Mouse (Mus musculus): Measurements from ENCODE around the gene Zfp423. TPM values are rescaled to one million over a fixed set of nuclear protein-coding genes. Genes with fewer than 3 reads are reported as not detected.

The Zfp423 gene
- polyA plus RNA-seq, 1 experiment from 2014 or later = 41.7 TPM

DNA sequence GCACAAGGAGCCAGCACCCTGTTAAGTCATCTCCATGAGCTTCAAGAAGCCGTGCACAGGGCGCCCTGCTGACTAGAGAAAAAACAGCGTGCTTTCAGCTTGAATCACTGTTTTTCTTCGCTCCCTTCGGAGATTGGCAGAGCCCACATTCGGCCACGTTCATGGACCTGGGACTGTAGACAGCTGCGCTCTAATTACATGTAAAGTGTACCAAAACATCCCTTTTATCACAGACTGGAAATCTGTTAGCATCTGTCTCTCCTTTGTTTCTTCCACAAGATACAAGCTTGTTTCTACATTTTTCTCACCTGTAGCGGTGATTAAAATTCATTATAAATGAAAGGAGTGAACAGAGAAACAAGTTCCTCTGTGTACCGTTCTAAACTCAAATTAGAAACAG is 164.8 kb downstream of the Zfp423 start:
- Histone ChIP-seq H3K36me3 (no peaks in the 10 kb centered on the region), H3K27ac (peak overlapping the region; percentile 65), H3K4me2 (replicated peaks) (no peak overlapping the region), H3K4me3 (replicated peaks) (no peak overlapping the region), H3K4me1 (replicated peaks) (peaks cover 22% of the 10 kb centered on the region), H3K27me3 (no peaks in the 10 kb centered on the region), H3K9me3 (no peaks in the 10 kb centered on the region), H3K9ac (replicated peaks) (no peak overlapping the region)
- WGBS = 73% methylated on average over 10 of the region's 10 CpGs
- no peak for ATAC-seq

DNA sequence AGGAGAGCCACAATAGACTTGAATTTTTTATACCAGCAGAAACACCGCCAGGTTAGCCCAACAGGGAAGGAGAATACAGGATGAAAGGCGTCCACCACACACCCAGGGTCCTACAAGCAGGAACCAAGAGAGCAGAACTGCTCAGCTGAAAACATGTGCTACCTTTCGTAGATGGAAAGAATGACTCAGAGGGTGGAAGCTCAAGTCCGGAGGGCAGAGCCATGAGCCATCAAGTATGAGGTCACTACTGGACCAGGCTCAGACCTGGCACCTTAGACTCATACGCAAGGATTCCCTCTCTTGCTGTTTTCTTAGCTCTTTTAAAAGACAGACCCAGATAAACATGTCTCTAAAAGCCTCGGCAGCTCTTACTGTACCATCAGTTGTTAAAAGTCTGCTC is 168.3 kb downstream of the Zfp423 start:
- H3K9me3 ChIP-seq = no peaks in the 10 kb centered on the region
- H3K4me2 ChIP-seq (replicated peaks) = no peak overlapping the region
- H3K27me3 ChIP-seq = no peaks in the 10 kb centered on the region
- no peak for ATAC-seq
- no peak overlapping the region for H3K9ac ChIP-seq (replicated peaks)
- no peaks in the 10 kb centered on the region for H3K36me3 ChIP-seq
- no peak overlapping the region for H3K4me3 ChIP-seq (replicated peaks)
- H3K4me1 ChIP-seq (replicated peaks) = peaks cover 45% of the 10 kb centered on the region
- no peak overlapping the region for H3K27ac ChIP-seq
- 94% methylated on average over 6 of the region's 6 CpGs for WGBS

DNA sequence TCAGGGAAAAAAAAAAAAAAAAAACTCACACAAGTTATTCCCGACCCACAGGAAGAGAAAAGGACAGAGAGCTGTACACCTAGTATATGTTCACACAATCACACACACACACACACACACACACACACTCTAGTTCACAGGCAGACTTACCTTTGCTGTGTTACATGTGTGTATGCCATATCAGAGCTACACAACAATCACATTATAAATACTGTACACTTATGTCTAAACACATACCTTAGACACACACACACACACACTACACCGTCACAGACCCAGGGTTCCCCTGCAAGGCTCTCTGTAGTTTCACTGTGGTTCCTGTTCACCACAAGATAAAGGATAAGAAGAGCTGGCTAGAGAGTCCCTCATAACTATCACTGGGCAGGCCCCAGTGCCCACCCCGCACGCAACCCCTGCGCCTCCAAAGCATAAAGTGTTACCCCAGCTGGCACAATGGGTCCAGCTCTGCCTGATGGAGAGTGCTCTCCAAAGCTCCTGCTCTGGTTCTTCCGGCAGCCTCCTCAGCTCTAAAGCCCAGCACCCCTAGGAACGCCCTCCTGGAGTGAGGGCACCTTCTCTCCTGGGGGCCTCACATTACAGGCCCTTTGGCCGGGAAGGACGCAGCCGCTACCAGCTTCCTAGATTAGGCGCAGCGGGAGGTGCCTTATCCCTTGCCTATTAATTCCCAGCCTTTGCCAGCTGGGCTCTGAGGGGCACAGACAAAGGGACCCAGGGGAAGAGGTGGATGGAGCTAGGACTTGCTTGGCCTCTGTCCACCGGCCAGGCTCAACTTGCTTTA is 174.6 kb downstream of the Zfp423 start:
- ATAC-seq = peak; percentile 34; the same call in 1 of the 2 replicates
- Histone ChIP-seq H3K9ac (replicated peaks) (peak overlapping the region; percentile 33; the same call in 1 of the 2 replicates), H3K9me3 (no peaks in the 10 kb centered on the region), H3K4me3 (replicated peaks) (no peak overlapping the region), H3K27ac (peak overlapping the region; percentile 63), H3K27me3 (no peaks in the 10 kb centered on the region), H3K4me2 (replicated peaks) (peak overlapping the region; percentile 32), H3K4me1 (replicated peaks) (peaks cover 59% of the 10 kb centered on the region), H3K36me3 (peaks cover 33% of the 10 kb centered on the region)
- 30% methylated on average over 13 of the region's 13 CpGs for WGBS

DNA sequence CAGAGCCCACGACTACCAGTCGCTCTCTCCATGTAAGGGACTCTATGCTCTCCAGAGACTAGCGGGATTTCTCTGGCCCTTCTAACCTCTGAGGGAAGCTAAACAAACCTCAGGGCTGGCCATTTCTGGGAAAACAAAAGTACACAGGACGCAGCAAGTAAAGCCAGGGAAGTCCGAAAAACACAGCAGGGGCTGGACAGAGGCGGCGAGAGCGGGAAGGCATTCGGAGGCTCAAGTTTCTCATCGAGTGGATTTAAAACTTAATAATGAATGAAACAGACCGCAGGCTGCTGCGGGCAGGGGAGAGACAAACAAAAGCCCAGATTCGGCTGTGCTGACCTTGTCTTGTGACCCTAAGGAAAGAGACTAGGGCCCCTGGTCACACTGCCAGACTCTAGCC is 175.2 kb downstream of the Zfp423 start:
- Histone ChIP-seq H3K9me3 (no peaks in the 10 kb centered on the region), H3K9ac (replicated peaks) (peak overlapping the region; percentile 44), H3K27ac (peak overlapping the region; percentile 79), H3K36me3 (peaks cover 40% of the 10 kb centered on the region), H3K4me2 (replicated peaks) (peak overlapping the region; percentile 32), H3K4me3 (replicated peaks) (no peak overlapping the region), H3K27me3 (no peaks in the 10 kb centered on the region), H3K4me1 (replicated peaks) (peaks cover 59% of the 10 kb centered on the region)
- no peak for ATAC-seq
- WGBS = 2% methylated on average over 13 of the region's 13 CpGs

DNA sequence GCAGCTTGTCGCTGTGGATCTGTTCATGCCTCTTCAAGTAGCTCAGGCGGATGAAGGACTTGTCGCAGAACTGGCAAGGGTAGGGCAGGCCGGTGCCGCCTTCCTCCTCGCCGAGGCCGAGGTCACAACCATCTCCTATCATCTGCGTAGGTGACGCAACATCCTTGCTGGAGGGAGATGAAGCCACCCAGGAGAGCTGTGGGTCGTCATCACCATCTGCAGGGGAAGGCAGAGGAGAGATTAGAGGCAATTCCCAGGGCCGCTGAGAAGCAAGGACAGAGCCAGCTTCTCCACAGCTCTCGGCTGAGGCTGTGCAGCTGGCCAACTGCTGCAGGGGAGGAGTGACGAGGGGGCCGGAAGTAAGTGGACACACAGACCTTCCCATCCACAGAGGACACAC is 176.2 kb downstream of the Zfp423 start:
- H3K27me3 ChIP-seq = no peaks in the 10 kb centered on the region
- H3K36me3 ChIP-seq = peaks cover 50% of the 10 kb centered on the region
- H3K4me3 ChIP-seq (replicated peaks) = no peak overlapping the region
- no peak; the same call in 1 of the 2 replicates for ATAC-seq
- peak overlapping the region; percentile 79 for H3K27ac ChIP-seq
- H3K9me3 ChIP-seq = no peaks in the 10 kb centered on the region
- WGBS = 63% methylated on average over 15 of the region's 15 CpGs
- H3K4me2 ChIP-seq (replicated peaks) = no peak overlapping the region
- H3K9ac ChIP-seq (replicated peaks) = 0 out of 2 replicates have a peak overlapping the region, but pooled peaks have one; percentile 10
- peaks cover 64% of the 10 kb centered on the region for H3K4me1 ChIP-seq (replicated peaks)

DNA sequence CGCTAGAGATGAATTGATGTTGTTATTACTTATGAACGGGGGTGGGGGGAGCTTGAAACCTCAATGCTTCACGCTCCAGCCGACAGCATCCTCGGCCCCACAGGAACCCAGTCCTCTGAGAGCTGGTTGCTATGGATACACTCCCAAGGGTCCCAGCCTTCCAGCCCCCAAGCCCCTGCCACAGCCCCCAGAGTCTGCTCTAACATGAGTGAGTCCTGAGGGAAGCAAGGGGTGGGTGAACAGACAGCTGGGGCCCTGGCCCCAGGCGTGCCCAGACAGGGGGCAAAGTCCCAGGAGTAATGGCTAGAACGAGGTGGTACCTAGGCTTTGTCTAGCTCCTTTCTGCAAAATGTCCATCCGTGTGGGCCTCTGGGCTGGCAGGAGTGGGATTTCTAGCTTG is 181.8 kb downstream of the Zfp423 start:
- 0 out of 2 replicates have a peak overlapping the region, but pooled peaks have one; percentile 8 for H3K9ac ChIP-seq (replicated peaks)

DNA sequence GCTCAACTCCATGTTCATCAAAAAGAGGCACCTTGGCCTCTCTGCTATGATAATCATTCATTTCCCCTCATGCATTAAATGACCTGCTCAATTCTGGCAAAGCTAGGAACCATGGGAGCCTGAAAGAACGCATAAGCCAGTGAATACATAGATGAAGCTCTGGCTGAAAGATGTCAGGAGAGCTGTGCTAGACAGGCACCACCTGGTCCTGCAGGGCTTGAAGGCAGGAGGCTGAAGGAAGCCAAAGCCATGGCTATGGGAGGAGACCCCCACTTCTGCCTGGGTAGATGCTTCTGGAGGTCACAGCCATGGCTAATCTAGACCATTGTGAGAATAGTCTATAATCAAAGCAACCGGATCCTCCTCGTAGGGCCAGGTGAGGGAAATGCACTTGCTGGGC is 183.5 kb downstream of the Zfp423 start:
- no peak overlapping the region for H3K4me2 ChIP-seq (replicated peaks)
- no peaks in the 10 kb centered on the region for H3K9me3 ChIP-seq
- no peak overlapping the region for H3K27ac ChIP-seq
- H3K27me3 ChIP-seq = no peaks in the 10 kb centered on the region
- peaks cover 30% of the 10 kb centered on the region for H3K4me1 ChIP-seq (replicated peaks)
- H3K36me3 ChIP-seq = peaks cover 32% of the 10 kb centered on the region
- H3K9ac ChIP-seq (replicated peaks) = no peak overlapping the region
- H3K4me3 ChIP-seq (replicated peaks) = no peak overlapping the region
- ATAC-seq = no peak
- WGBS = 89% methylated on average over 3 of the region's 3 CpGs

More for the DNA sequence above, 181.8 kb downstream of the Zfp423 start:
- 15% methylated on average over 8 of the region's 8 CpGs for WGBS
- Histone ChIP-seq H3K27ac (peak overlapping the region; percentile 45), H3K4me2 (replicated peaks) (no peak overlapping the region), H3K4me1 (replicated peaks) (peaks cover 30% of the 10 kb centered on the region), H3K9me3 (no peaks in the 10 kb centered on the region), H3K36me3 (peaks cover 44% of the 10 kb centered on the region), H3K4me3 (replicated peaks) (no peak overlapping the region), H3K27me3 (no peaks in the 10 kb centered on the region)
- ATAC-seq = peak; percentile 59

DNA sequence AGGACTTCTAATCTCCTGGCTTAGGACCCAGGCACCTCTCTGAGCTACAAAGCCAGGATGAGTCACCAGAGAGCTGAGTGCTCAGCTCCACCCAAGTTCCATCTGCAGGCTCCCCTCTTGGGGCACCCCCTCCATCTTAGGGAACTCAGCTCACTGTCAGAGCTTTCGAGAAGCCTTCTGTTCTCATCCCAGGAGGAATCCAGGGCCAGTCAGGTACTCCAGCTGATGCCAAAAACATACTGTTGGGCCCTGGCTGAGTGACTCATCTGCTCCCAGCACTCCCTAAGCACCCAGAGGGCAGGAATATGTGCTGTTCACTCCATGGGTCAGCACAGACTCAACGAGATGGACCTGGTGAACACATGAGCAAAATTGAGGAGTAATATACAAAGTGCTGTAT is 184.4 kb downstream of the Zfp423 start:
- no peak for ATAC-seq
- Histone ChIP-seq H3K27me3 (no peaks in the 10 kb centered on the region), H3K36me3 (peaks cover 28% of the 10 kb centered on the region), H3K4me2 (replicated peaks) (no peak overlapping the region), H3K4me1 (replicated peaks) (peaks cover 30% of the 10 kb centered on the region), H3K4me3 (replicated peaks) (no peak overlapping the region), H3K9ac (replicated peaks) (no peak overlapping the region), H3K9me3 (no peaks in the 10 kb centered on the region), H3K27ac (no peak overlapping the region)
- WGBS = 86% methylated on average over 2 of the region's 2 CpGs

DNA sequence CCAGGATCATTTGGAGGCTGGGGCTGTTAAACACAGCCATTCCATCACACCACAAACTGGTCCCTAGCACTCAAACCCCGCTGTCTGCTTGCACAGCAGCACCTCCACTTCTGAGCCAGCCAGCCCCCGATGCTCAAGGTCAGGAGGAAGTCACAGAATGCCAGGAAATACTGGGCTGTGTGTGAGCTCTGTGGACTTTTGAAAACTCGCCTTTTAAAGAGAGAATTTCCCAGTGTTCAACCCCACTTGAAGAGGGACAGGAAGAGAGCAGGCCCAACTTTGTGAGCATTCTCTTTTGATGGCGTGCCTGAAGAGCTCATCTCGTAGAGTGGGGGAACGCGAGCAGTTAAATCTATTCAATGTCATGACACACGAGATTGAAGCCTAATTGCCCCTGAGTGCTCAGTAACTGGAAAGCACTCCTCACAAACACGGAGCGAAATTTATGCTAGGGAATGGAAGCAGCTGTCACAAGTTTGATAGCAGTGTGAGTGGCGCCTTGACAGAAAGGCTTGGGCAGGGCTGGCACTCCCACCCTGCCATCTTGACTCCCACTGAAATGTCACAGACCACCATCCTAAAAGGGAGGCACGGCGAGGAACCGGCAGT is 186.4 kb downstream of the Zfp423 start:
- Histone ChIP-seq H3K27ac (no peak overlapping the region), H3K27me3 (no peaks in the 10 kb centered on the region), H3K9me3 (no peaks in the 10 kb centered on the region), H3K36me3 (peaks cover 10% of the 10 kb centered on the region; the same call in 1 of the 2 replicates), H3K4me2 (replicated peaks) (no peak overlapping the region), H3K9ac (replicated peaks) (no peak overlapping the region), H3K4me1 (replicated peaks) (peaks cover 24% of the 10 kb centered on the region), H3K4me3 (replicated peaks) (no peak overlapping the region)
- 73% methylated on average over 14 of the region's 14 CpGs for WGBS
- no peak for ATAC-seq

DNA sequence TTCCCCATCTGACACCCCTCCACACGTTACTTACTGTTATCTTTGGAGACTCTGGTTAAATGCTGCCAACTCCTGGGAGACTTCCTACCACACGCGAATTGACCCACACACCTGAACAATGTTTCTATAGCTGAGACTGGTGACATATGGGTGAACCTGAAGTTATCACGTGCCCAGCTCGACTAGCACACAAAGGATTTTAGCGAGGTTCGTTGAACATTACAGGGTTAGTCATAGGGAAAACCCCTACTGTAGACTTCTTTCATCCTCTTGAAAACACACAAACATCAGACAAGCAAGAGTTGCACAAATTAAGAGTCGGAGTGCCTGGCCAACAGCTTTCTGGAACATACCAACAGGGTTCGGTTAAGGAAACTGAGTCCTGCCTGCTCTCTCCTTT is 191.5 kb downstream of the Zfp423 start:
- peaks cover 7% of the 10 kb centered on the region; the same call in 1 of the 2 replicates for H3K4me1 ChIP-seq (replicated peaks)
- ATAC-seq = no peak
- no peak overlapping the region for H3K4me2 ChIP-seq (replicated peaks)
- H3K27me3 ChIP-seq = no peaks in the 10 kb centered on the region
- H3K9me3 ChIP-seq = no peaks in the 10 kb centered on the region
- H3K36me3 ChIP-seq = peaks cover 17% of the 10 kb centered on the region; the same call in 1 of the 2 replicates
- no peak overlapping the region for H3K27ac ChIP-seq
- no peak overlapping the region for H3K9ac ChIP-seq (replicated peaks)
- H3K4me3 ChIP-seq (replicated peaks) = no peak overlapping the region
- WGBS = 90% methylated on average over 9 of the region's 9 CpGs

DNA sequence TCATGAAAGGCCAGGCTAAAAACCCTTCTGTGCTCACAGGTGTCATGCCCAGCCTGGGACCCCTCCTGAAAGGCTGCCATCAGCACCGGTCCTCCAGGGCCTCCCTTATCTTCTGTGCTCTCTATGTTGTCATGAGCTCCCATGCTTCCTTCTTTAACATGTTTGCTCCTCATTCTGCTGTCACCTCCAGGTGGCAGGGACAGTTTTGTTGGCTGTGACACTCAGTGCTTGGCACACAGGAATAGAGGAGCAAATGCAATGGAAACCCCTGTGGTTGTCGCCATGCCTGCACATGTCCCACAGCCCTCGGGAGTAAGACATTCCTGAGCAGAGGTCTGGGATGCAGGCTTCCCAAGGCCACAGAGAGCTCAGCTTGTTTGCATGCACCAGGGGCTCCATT is 194.1 kb downstream of the Zfp423 start:
- Histone ChIP-seq H3K4me1 (replicated peaks) (peaks cover 7% of the 10 kb centered on the region; the same call in 1 of the 2 replicates), H3K27ac (no peak overlapping the region), H3K27me3 (no peaks in the 10 kb centered on the region), H3K36me3 (0 out of 2 replicates have a peak, but pooled peaks cover 7% of the 10 kb centered on the region), H3K4me3 (replicated peaks) (no peak overlapping the region), H3K4me2 (replicated peaks) (no peak overlapping the region), H3K9me3 (no peaks in the 10 kb centered on the region), H3K9ac (replicated peaks) (no peak overlapping the region)
- no peak for ATAC-seq
- WGBS = 86% methylated on average over 3 of the region's 3 CpGs

DNA sequence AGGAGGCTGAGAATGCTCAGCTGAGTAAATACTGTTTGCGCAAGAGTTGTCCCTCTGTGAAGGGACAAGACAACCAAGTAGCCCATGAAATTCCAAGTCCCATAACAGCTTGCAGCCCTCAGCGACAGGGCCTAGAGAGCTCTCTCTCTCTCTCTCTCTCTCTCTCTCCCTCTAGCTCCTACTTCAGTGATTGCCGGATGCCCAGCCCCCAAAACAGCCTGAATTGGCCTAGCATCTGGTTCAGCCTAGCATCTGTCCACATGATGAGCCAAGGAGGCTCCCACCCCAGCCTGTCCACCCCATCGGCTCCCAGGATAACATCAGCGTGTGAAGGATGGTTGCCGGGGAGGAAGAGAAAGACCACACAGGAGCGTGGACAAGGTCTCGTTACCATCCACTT is 200.6 kb downstream of the Zfp423 start:
- Histone ChIP-seq H3K27me3 (no peaks in the 10 kb centered on the region), H3K4me1 (replicated peaks) (peaks cover 22% of the 10 kb centered on the region), H3K9ac (replicated peaks) (no peak overlapping the region; the same call in 1 of the 2 replicates), H3K4me2 (replicated peaks) (no peak overlapping the region), H3K9me3 (no peaks in the 10 kb centered on the region), H3K27ac (peak overlapping the region; percentile 51), H3K36me3 (no peaks in the 10 kb centered on the region), H3K4me3 (replicated peaks) (no peak overlapping the region)
- no peak for ATAC-seq
- WGBS = 52% methylated on average over 8 of the region's 8 CpGs
